Mouse (Mus musculus) retina, postnatal 1 day (tissue): ENCODE measurements around the gene Clstn1.
A peak's percentile ranks its signal among the peaks of the same experiment; 100 is the strongest.

Experiments used
- DNase-seq: peaks from one replicate; pipeline ENCODE4 v3.0.0-alpha.2; 2012

Gene Clstn1

DNA sequence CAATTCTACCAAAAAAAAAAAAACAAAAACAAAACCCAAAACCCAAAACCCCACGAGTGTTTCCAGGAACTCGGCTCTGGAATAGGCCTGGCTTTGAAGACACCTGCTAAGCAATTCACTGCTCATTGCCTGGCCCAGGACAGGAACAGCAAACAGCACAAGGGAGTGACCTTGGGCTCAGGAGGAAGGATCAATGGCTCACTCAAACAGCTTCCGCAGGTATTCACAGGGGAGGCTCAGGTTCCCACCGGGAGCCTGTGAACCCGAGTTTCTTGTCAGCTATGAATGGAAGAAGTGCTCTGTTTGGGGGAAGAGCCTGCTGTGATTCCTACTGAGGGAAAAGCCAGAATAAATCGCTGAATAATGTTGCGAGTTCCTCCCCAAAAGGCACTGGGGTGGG lies 97.6 kb downstream of the Clstn1 start:
- DNase-seq, result no peak

DNA sequence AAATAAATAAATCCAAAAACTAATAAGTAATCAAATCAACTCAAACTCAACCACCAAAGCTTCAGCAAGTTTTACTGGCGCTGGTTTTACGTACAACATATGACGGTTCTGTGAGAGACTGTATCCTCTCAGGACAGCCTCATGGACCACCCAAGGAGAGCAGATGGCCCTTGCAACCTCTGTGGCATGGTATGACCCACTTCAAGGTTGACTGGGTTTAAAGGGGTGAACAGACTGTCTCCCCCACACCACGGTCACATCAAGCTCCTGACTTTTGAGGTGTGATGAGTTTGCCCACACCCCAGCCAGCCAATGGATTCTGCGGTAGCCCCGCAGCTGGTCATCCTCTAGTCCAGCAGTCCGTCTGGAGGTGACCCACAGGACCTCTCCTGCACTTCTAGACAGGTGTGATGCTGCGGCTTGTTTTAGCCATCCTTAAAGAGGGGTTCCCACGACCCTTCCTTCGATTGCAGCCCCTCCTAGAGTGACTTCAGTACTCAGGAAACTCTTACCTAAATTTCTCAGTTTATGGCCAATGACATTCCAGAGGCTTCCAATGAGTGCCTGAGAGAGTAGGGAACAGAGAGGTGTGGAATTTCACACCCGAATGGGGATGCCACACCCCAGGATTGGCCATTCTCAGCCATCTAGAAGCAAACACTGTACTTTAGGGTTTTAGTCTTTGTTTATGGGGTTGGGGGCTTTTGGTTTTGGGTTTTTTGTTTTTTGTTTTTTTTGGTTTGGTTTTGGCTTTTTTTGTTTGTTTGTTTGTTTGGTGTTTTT lies 98.8 kb downstream of the Clstn1 start:
- DNase-seq, result peak; percentile 61

DNA sequence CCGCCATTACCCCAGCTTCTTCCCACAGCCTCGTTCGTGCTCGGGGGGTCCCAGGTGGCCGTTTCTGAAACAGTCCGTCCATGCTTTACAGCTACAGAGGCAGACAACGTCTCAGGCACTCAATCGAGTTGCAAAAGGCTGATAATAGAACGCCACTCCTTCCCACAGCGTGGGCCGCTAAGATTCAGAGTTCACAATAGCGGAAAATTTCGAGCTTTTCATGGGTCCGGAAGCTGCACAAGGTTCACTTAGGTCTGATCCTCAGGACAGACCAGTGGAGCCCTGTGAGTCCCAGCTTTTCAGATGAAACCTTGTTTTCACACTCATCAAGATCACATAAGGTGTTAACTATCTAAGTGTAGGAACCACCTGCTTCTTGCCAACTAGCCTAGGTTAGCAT lies 102.6 kb downstream of the Clstn1 start:
- no peak for DNase-seq

DNA sequence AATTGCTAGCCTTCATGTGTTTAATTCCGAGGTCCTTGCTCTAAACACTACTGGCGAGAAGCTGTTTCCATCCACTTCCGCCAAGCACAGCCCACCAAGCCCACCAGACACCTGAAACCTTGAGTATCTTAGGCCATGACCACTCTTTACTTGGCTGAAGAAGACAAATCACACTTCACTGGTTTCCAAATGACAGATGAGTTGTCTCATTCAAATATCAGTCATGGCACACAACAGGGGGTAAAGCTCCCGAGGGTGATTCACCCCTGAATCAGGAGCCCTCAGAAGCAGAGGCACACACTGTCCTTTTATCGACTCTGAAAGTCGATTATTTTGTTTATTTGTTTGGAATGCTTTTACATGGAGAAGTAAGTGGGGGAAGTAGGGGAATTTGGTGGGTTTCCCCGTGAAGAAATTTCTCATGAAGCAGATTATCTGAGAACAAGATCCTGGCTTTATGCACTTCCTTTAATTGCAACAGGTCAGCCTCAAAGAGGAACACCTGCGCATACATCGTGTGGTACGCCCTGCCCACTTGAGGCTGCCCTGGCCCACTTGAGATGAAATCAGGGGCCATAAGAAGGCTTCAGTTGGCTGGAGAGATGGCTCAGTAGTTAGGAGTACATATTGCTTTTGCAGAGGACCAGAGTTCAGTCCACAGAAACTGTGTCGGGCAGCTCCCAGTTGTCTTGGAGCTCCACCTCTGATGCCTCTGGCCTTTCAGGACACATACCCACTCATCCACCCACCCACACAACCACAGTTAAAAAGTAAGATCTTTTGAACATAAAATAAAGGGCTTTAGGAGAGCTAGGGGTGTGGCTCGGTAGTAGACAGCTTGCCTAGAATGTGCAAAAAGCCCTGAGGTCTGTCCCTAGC lies 103.8 kb downstream of the Clstn1 start:
- no peak for DNase-seq

DNA sequence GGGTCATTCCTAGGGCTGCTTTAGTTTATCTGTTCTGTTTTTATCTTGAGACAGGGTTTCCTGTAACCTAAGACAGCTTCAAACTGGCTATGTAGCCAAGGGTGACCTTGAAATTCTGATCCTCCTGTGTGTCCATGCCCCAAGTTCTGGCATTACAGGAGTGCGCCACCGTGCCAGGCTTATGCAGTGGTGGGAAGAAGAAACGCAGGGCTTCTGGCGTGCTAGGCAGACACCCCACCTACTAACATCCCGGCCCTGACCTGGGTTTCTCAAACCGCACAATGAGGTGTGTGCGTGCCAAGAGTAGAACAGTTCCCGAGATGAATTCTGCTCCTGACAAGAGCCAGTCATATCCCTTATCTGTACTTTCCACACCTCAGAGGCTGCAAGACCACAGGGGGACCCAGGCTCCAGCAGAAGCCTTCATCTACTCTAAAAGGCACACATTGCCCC lies 104.6 kb downstream of the Clstn1 start:
- DNase-seq, result no peak

DNA sequence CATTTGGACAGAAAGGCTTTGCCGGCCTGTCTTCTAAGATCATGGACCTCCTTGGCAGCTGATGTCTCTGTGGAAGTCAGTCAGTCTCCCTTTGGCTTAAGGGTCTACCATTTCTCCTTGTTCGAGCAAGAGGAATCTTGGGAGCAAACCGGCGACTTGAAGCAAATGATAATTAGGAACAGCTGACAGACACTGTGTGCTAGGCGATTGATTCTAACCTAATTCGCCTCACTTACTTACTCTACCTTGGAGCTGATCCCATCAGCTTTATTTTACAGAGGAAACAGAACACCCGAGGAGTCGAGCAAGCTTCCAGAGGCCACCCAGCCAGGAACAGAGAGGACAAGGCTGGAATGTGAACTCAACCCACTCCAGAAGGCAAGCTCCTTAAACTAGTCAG lies 105.1 kb downstream of the Clstn1 start:
- no peak for DNase-seq

DNA sequence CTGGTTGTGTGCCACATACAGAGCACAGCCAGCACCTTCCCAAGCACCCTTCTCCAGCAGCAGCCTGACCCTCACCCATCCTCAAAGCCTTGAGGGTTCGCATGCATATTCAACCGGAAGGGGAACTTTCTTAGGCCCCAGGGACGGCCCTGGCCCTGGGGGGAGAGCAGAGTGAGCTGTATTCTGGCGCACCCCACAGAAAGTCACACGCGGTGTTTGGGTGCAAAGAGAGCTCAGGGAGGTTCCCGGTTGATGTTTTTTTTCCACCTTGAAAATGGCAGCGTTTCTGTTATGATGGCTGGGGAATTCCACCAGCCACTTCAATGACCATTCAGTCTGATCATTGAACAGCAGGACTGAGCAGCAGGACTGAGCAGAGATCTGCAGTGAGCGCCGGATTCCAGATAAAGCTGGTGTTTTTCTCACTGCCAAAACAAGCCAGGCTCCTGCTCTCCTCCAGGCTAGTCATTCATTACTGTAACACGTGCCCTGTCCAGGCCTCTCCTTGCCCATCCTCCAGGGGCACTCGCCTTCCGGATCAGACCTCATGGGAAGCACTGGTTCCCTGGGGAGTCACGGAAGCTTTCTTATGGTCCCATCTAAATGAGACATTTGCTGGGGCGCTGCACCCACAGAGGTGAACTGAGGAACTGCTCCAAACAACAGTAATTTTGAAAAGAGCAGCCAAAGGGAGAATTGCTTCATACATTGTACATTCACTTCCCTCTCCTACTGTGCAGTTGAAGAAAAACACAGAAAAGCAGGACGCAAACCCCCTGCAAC lies 110.1 kb downstream of the Clstn1 start:
- peak; percentile 57 for DNase-seq

DNA sequence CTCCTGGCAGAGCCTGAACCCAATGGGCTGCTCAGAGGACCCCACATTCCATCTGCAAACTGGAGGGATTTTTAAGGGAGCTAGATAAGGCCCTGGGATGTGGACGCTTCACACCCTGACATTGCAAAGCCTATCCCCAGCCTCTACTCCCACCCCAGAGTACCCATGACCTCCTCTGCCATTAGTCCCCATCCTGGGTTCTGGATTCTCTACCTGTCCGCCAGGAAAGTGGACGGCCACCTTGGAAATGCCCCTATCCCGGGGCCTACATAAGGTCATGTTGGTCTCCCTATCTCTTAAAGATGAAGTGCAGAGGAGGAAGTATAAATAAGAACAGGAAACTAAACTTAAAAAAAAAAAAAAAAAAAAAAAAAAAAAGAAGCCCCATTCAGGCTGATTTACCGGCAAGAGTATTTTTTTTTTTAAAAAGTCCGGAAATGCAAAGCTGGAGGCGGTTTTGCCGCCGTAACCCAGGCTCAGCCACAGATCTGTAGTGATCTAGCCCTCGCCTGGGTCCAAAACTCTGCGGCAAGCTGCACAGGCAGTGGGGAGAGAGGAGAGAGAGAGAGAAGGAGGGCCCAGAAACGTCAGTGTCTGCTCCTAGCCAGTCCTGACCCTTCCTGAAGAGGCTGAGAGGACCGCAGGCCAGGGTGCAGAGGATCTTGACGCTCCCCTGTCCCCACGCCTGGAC lies 111.4 kb downstream of the Clstn1 start:
- DNase-seq, result no peak

DNA sequence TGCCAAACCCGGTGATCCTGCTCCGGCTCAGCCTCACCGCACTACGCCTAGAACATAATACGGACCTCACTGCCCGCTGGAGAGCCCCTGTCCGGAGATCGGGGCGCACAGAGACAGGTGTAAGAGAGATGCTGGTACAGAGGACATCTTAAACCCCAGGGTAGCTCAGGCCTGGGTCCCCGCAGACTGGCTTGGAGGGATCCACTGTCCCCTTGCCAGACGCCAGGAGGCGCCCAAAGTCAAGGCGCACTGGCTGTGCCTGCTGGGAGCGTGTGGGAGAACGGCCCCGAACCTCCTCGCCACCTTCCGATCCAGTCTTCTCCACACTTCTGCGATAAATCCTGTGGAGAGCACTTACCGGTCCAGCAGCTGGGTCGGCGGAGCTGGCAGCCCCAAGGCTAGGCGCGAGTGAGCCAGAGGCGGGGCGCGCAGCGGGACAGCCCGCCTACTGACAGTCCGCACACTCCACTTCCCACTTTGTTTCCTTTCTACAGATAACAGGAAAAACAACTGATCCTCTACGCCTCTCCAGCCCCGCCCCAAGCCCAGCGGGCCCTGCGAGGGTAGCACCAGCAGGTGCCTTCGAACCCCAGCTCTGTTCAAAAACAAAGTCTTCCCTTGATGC lies 112.0 kb downstream of the Clstn1 start:
- DNase-seq, result peak; percentile 79
